Mouse (Mus musculus): ENCODE results near the gene Zfp729a. TPM values are rescaled to one million over a fixed set of nuclear protein-coding genes. Genes with fewer than 3 reads are reported as not detected.
"Not testable (repeated sequence)": the region's sequence is repeated elsewhere in the genome, so short reads cannot be mapped to it uniquely, and the experiment has no call there.

The Zfp729a gene
- polyA plus RNA-seq (2012; rRNA removed): 0.91 and 1.4 TPM in 2 replicates

DNA sequence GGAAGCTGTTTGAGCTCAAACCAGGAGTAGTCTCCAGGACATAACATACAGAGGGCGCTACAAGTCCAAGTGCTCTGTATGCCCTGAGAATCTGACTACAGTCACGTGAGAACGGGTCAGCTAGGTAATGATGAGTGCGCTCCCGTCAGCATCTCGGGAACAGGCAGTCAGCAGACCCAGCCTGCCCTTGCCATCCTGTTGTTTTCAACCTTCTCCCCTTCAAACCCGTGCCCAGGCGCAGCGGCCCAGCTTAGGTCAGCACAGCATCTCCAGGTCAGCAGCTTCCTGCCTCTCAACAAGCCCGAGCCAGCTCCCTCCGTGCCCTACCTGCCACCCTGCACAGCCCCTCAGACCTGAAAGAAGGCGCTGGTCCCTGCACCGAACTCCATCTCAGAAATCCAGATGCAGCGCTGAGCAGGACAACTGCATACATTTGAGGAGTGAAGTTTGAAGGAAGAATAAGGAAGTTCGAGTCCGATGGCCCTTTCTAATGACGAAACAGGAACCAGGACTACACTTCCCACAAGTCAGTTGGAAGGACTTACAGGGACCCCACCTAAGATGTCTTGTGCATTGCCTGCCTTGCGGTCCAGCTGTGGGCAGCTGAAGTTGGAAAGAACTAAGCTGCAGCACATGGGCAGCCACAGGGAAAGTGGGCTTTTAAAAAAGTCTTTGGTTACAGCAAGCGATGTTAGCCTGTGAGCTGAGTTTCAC, at the start of gene Zfp729a, which contains the start of gene Gm49345:
Gene Zfp729a, minus strand, starts transcription at position 498 of the 714 bp plus-strand sequence.
Gene Gm49345, minus strand, starts transcription at position 476 of the 714 bp plus-strand sequence.
- WGBS: under 1% methylated on average over 19 of the region's 19 CpGs
- DNase-seq: peak; percentile 94
- Histone ChIP-seq H3K27ac (ENCODE audit: insufficient read depth, low read depth, low read length) (peak within 1 kb of the TSS; percentile 84), H3K4me1 (ENCODE audit: control insufficient read depth, insufficient read depth, low read length) (no peaks in the 10 kb centered on the region), H3K4me3 (ENCODE audit: insufficient read depth, low read depth, low read length) (peak within 1 kb of the TSS; percentile 98), H3K36me3 (ENCODE audit: control insufficient read depth, insufficient read depth, low read length) (no peaks in the 10 kb centered on the region), H3K27me3 (replicated peaks; ENCODE audit: control insufficient read depth, insufficient read depth, low read length) (no peaks in the 10 kb centered on the region)
- TF ChIP-seq POLR2A (IDR thresholded peaks at IDR 0.05; ENCODE audit: low read depth, low read length) (no peak), CTCF (conservative IDR thresholded peaks at IDR 0.05; ENCODE audit: insufficient read depth, insufficient read length, low read depth, low read length) (peak; percentile 50)

GRCm38 (mm10) chr13:67686971-67687370, 49.4 kb upstream of the Zfp729a start, which contains the start of gene Zfp738:
TSS of gene Zfp738 (minus strand) at chr13:67687071.
- TF ChIP-seq CTCF (conservative IDR thresholded peaks at IDR 0.05; ENCODE audit: insufficient read depth, insufficient read length, low read depth, low read length): no peak
- no peak for TF ChIP-seq POLR2A (IDR thresholded peaks at IDR 0.05; ENCODE audit: low read depth, low read length)
- H3K4me1 ChIP-seq (ENCODE audit: control insufficient read depth, insufficient read depth, low read length): no peaks in the 10 kb centered on the region
- H3K4me3 ChIP-seq (ENCODE audit: insufficient read depth, low read depth, low read length): no peak within 1 kb of the TSS
- H3K36me3 ChIP-seq (ENCODE audit: control insufficient read depth, insufficient read depth, low read length): no peaks in the 10 kb centered on the region
- no peaks in the 10 kb centered on the region for H3K27me3 ChIP-seq (replicated peaks; ENCODE audit: control insufficient read depth, insufficient read depth, low read length)
- H3K27ac ChIP-seq (ENCODE audit: insufficient read depth, low read depth, low read length): no peak within 1 kb of the TSS
- 80% methylated on average over 4 of the region's 4 CpGs for WGBS
- DNase-seq: no peak

DNA sequence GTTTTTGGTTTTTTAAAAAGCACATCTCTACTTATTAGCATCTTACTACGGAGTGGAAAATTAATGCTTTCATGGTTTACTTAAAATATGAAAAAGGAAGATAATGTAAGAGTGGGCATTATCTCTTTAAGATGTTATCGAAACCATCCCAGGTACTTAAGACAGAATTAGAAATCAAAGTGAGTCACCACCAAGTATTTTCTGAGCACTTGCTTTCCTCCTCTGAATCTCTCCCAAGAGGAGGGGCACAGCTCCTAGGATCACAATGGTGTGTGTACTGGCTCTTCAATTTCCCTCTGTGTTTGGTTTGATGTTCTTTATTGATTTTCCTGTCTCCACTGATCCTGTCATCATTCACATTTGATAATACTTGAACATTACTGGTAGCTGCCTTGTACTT, 46.2 kb upstream of the Zfp729a start:
- not testable (repeated sequence) for H3K36me3 ChIP-seq (ENCODE audit: control insufficient read depth, insufficient read depth, low read length); H3K4me3 ChIP-seq (ENCODE audit: insufficient read depth, low read depth, low read length); DNase-seq; H3K4me1 ChIP-seq (ENCODE audit: control insufficient read depth, insufficient read depth, low read length); H3K27ac ChIP-seq (ENCODE audit: insufficient read depth, low read depth, low read length); H3K27me3 ChIP-seq (replicated peaks; ENCODE audit: control insufficient read depth, insufficient read depth, low read length)
- 51% methylated on average over 2 of the region's 2 CpGs for WGBS

GRCm38 (mm10) chr13:67682959-67683735, 45.6 kb upstream of the Zfp729a start:
- 2% methylated on average over 16 of the region's 16 CpGs for WGBS
- DNase-seq: peak; percentile 94

GRCm38 (mm10) chr13:67674902-67675301, 37.3 kb upstream of the Zfp729a start:
- TF ChIP-seq CTCF (conservative IDR thresholded peaks at IDR 0.05; ENCODE audit: insufficient read depth, insufficient read length, low read depth, low read length) (no peak), POLR2A (IDR thresholded peaks at IDR 0.05; ENCODE audit: low read depth, low read length) (no peak)
- Histone ChIP-seq H3K4me1 (ENCODE audit: control insufficient read depth, insufficient read depth, low read length) (no peaks in the 10 kb centered on the region), H3K36me3 (ENCODE audit: control insufficient read depth, insufficient read depth, low read length) (no peaks in the 10 kb centered on the region; the same call in 1 of the 2 replicates), H3K4me3 (ENCODE audit: insufficient read depth, low read depth, low read length) (no peak overlapping the region), H3K27ac (ENCODE audit: insufficient read depth, low read depth, low read length) (no peak overlapping the region), H3K27me3 (replicated peaks; ENCODE audit: control insufficient read depth, insufficient read depth, low read length) (no peaks in the 10 kb centered on the region)
- WGBS: 99% methylated on average over 2 of the region's 2 CpGs
- no peak for DNase-seq

More at GRCm38 (mm10) chr13:67682959-67683735, 45.6 kb upstream of the Zfp729a start:
- not testable (repeated sequence) for H3K27ac ChIP-seq (ENCODE audit: insufficient read depth, low read depth, low read length); H3K36me3 ChIP-seq (ENCODE audit: control insufficient read depth, insufficient read depth, low read length); H3K27me3 ChIP-seq (replicated peaks; ENCODE audit: control insufficient read depth, insufficient read depth, low read length); H3K4me1 ChIP-seq (ENCODE audit: control insufficient read depth, insufficient read depth, low read length)
- H3K4me3 ChIP-seq (ENCODE audit: insufficient read depth, low read depth, low read length): peak overlapping the region; percentile 89

GRCm38 (mm10) chr13:67652496-67652895, 14.9 kb upstream of the Zfp729a start:
- Histone ChIP-seq H3K27ac (ENCODE audit: insufficient read depth, low read depth, low read length) (no peak overlapping the region), H3K4me3 (ENCODE audit: insufficient read depth, low read depth, low read length) (no peak overlapping the region), H3K36me3 (ENCODE audit: control insufficient read depth, insufficient read depth, low read length) (no peaks in the 10 kb centered on the region), H3K4me1 (ENCODE audit: control insufficient read depth, insufficient read depth, low read length) (no peaks in the 10 kb centered on the region), H3K27me3 (replicated peaks; ENCODE audit: control insufficient read depth, insufficient read depth, low read length) (no peaks in the 10 kb centered on the region)
- TF ChIP-seq POLR2A (IDR thresholded peaks at IDR 0.05; ENCODE audit: low read depth, low read length) (no peak), CTCF (conservative IDR thresholded peaks at IDR 0.05; ENCODE audit: insufficient read depth, insufficient read length, low read depth, low read length) (no peak)
- 41% methylated on average over 3 of the region's 3 CpGs for WGBS
- DNase-seq: no peak

GRCm38 (mm10) chr13:67610108-67610507, 27.5 kb downstream of the Zfp729a start:
- H3K27ac ChIP-seq (ENCODE audit: insufficient read depth, low read depth, low read length): no peak overlapping the region
- peak; percentile 0 for DNase-seq
- TF ChIP-seq POLR2A (IDR thresholded peaks at IDR 0.05; ENCODE audit: low read depth, low read length): no peak
- no peak for TF ChIP-seq CTCF (conservative IDR thresholded peaks at IDR 0.05; ENCODE audit: insufficient read depth, insufficient read length, low read depth, low read length)
- H3K4me3 ChIP-seq (ENCODE audit: insufficient read depth, low read depth, low read length): no peak overlapping the region
- no peaks in the 10 kb centered on the region for H3K36me3 ChIP-seq (ENCODE audit: control insufficient read depth, insufficient read depth, low read length)
- H3K27me3 ChIP-seq (replicated peaks; ENCODE audit: control insufficient read depth, insufficient read depth, low read length): no peaks in the 10 kb centered on the region
- 86% methylated on average over 4 of the region's 4 CpGs for WGBS
- 0 out of 2 replicates have a peak, but pooled peaks cover 2% of the 10 kb centered on the region for H3K4me1 ChIP-seq (ENCODE audit: control insufficient read depth, insufficient read depth, low read length)
